Mouse (Mus musculus) ES-Bruce4 (cell line): ENCODE data around the gene Gm17455. TPM values are rescaled to one million over a fixed set of nuclear protein-coding genes. Genes with fewer than 3 reads are reported as not detected.

Experiments used
- H3K27ac ChIP-seq: 2 replicates; pipeline ENCODE4 v1.5.1; 2012; ENCODE audit warnings: low read length, inconsistent platforms; ENCODE audit not compliant: insufficient read depth
- H3K27me3 ChIP-seq: 2 replicates; pipeline ENCODE4 v1.6.1; 2012; ENCODE audit warnings: mild to moderate bottlenecking, low read length, inconsistent platforms; ENCODE audit not compliant: control insufficient read depth, poor library complexity, insufficient read depth, severe bottlenecking
- H3K36me3 ChIP-seq: 2 replicates; pipeline ENCODE4 v1.6.1; 2012; ENCODE audit warnings: inconsistent platforms, mild to moderate bottlenecking, low read length, moderate library complexity; ENCODE audit not compliant: control insufficient read depth, poor library complexity, insufficient read depth, severe bottlenecking
- H3K4me1 ChIP-seq: one replicate; pipeline ENCODE4 v1.8.1; 2011; ENCODE audit warnings: low read length; ENCODE audit not compliant: control insufficient read depth, insufficient read depth
- H3K4me3 ChIP-seq: 2 replicates; pipeline ENCODE4 v1.5.1; 2011; ENCODE audit warnings: low read depth, mild to moderate bottlenecking, low read length
- H3K9ac ChIP-seq: 2 replicates; pipeline ENCODE4 v1.6.1; 2012; ENCODE audit warnings: low read depth, mild to moderate bottlenecking, inconsistent platforms; ENCODE audit not compliant: poor library complexity, severe bottlenecking
- H3K9me3 ChIP-seq: replicated peaks from 2 replicates; pipeline ENCODE4 v1.6.1; 2012; ENCODE audit warnings: mild to moderate bottlenecking, low read length, inconsistent platforms; ENCODE audit not compliant: control insufficient read depth, poor library complexity, insufficient read depth, severe bottlenecking
- CTCF ChIP-seq: IDR thresholded peaks from one replicate; pipeline ENCODE4 v1.8.1; 2011; ENCODE audit warnings: low read depth, low read length
- EP300 ChIP-seq: IDR thresholded peaks from 2 replicates; pipeline ENCODE4 v1.6.1; 2011; ENCODE audit warnings: low read depth, low read length; ENCODE audit not compliant: insufficient read depth
- POLR2A ChIP-seq: IDR thresholded peaks from one replicate; pipeline ENCODE4 v1.8.1; 2011; ENCODE audit warnings: low read length; ENCODE audit not compliant: insufficient read depth
- polyA plus RNA-seq: library from polyadenylated mRNA; stranded (reverse); fragments of >200 nt; gene quantifications from 2 replicates; pipeline ENCODE4 v1.2.4, GENCODE M21; 2011; ENCODE audit warnings: low read depth; ENCODE audit not compliant: missing spikeins, insufficient read depth, insufficient read length

The Gm17455 gene
- polyA plus RNA-seq, 1 experiment = not detected

DNA sequence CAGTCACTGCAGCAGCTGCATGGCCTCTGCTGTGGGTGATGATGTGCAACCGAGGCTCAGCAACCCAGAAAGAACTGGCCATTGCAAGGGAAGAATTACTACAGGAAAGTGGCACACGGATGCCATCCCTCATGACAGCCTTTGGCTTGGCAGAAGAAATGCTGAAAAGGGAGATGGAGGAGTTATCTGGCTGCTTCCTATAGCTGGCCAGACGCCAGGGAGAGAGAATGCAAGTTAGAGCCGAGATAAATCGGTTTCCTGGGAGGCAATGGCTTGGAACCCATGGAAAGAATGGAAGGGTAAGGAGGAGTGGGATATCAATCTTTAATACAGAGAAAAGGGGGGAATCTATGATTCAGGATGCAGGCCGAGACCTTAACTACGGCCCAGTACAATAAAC, 4.6 kb upstream of the Gm17455 start:
- no peak overlapping the region for H3K27ac ChIP-seq

GRCm38 (mm10) chr10:60395605-60396004, 3.9 kb upstream of the Gm17455 start:
- no peaks in the 10 kb centered on the region for H3K4me1 ChIP-seq

More for the DNA sequence above, 4.6 kb upstream of the Gm17455 start:
- no peak for TF ChIP-seq POLR2A
- no peak for TF ChIP-seq EP300
- TF ChIP-seq CTCF = no peak
- H3K9ac ChIP-seq = no peak overlapping the region
- no peaks in the 10 kb centered on the region for H3K4me1 ChIP-seq
- H3K4me3 ChIP-seq = no peak overlapping the region
- H3K27me3 ChIP-seq = no peaks in the 10 kb centered on the region
- H3K9me3 ChIP-seq = no peaks in the 10 kb centered on the region
- no peaks in the 10 kb centered on the region for H3K36me3 ChIP-seq

DNA sequence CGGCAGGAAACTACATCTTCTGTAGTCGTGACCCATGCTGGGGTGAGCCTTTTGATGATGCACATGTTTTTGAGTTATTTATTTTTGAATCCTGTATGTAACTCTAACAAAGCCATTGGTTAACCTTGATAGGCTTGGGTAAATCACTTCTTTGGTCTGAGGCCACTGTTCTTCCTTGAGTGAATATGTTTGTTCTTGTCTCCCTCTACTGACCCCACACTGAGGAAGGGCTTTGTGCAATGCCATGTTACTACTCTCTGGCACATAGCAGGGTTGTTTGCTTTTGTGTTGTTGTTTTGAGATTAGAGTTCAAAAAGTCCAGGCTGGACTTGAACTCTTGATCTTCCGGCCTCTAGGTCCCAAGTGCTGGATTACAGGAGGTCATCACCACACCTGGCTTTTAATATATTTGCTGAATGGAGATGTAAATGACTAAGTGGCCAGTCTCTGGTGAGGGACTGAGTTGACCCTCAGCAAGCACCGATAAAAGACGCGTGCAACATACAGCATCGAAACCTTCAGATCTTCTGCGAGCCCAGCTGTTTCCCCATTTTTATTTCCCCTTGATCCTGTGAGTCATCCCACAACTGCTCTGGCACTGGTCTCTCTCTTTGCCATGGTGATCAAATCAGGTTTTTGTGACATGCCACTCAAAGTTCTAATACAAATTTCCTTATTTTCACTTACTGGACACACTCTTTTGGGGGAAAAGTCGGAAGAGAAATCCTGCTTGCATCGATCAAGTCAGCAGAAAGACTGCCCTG, 1.3 kb upstream of the Gm17455 start:
- Histone ChIP-seq H3K9ac (no peak overlapping the region), H3K4me3 (no peak overlapping the region), H3K9me3 (no peaks in the 10 kb centered on the region), H3K27me3 (no peaks in the 10 kb centered on the region), H3K36me3 (no peaks in the 10 kb centered on the region), H3K27ac (no peak overlapping the region), H3K4me1 (no peaks in the 10 kb centered on the region)
- no peak for TF ChIP-seq POLR2A
- TF ChIP-seq CTCF = no peak
- no peak for TF ChIP-seq EP300

More at GRCm38 (mm10) chr10:60395605-60396004, 3.9 kb upstream of the Gm17455 start:
- Histone ChIP-seq H3K27ac (no peak overlapping the region), H3K9me3 (no peaks in the 10 kb centered on the region), H3K27me3 (no peaks in the 10 kb centered on the region), H3K9ac (no peak overlapping the region), H3K4me3 (no peak overlapping the region), H3K36me3 (no peaks in the 10 kb centered on the region)
- no peak for TF ChIP-seq POLR2A
- TF ChIP-seq EP300 = no peak
- no peak for TF ChIP-seq CTCF

DNA sequence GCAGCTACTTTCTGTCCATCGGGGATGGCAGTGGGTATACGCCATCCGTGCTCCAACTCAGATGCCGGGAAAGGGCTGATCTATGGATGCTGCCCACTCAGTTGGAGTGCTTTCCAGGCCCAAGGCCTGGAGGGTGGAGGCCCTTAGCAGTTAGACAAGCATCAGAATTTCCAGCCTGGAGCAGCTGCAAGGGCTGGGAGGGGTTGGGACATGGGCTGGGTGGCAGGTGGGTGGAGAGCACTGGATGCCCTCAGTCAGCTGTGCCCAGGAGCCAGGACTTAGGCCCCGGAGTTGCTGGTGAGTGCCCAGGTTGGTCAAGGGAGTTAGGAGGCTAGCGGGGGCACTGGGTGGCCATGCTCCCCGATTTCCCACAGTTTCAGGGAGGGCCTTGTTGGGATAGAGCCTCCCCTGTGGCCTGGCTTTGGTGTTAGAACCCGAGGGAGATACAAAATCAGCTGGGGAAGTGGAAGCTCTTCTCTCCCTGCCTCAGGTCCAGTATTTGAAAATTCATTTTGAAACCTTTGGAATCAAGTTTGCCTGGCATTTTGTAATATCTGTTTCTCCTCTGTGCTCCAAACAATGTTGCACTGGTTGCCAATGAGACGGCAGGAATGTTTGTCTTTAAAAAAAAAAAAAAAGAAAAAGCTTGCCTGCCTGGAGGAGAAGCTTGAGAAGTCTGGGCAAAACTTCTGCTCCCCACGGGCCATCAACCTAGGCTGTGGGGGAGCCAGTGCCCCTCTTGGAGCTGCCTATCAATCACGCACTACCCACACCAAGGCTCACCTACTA, 1.2 kb downstream of the Gm17455 start:
- H3K27ac ChIP-seq = no peak overlapping the region
- H3K4me1 ChIP-seq = no peaks in the 10 kb centered on the region
- TF ChIP-seq POLR2A (no peak), EP300 (no peak), CTCF (no peak)
- no peaks in the 10 kb centered on the region for H3K36me3 ChIP-seq
- H3K4me3 ChIP-seq = no peak overlapping the region
- no peaks in the 10 kb centered on the region for H3K9me3 ChIP-seq
- H3K9ac ChIP-seq = no peak overlapping the region
- H3K27me3 ChIP-seq = no peaks in the 10 kb centered on the region

GRCm38 (mm10) chr10:60405460-60406177, 6.1 kb downstream of the Gm17455 start:
- Histone ChIP-seq H3K9me3 (no peaks in the 10 kb centered on the region), H3K4me3 (no peak overlapping the region), H3K27ac (no peak overlapping the region), H3K36me3 (no peaks in the 10 kb centered on the region), H3K9ac (no peak overlapping the region), H3K27me3 (no peaks in the 10 kb centered on the region), H3K4me1 (no peaks in the 10 kb centered on the region)
- TF ChIP-seq EP300 = no peak
- no peak for TF ChIP-seq POLR2A
- TF ChIP-seq CTCF = no peak
